Mouse (Mus musculus) stomach, postnatal 0 days (tissue): Measurements from ENCODE around the gene Snx13.

ENCODE experiments used
- CTCF ChIP-seq: IDR thresholded peaks from 2 replicates; pipeline ENCODE4 v1.5.1; 2016; ENCODE audit warnings: antibody characterized with exemption, low read depth, mild to moderate bottlenecking, moderate library complexity
- EP300 ChIP-seq: optimal IDR thresholded peaks from 2 replicates; pipeline ENCODE3; 2016; ENCODE audit warnings: antibody characterized with exemption

DNA sequence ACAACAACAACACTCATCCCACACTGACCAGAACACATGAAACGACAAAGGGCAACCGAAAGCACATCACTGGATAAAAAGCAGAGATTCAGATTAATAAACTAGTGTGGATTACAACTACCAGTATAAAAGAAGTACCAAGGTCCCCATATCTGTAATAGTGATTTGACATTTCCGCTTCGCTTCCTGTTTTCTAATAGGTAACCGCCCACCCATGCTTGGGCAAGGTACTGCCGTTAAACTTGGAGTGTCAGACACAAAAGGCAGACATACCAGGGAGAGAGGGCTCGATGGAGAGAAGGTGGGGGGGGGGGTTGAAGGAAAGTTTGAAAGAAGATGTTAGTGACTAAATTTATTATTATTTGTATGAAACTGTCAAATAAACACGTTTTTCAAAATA is 5.0 kb upstream of the Snx13 start:
- TF ChIP-seq CTCF (no peak), EP300 (no peak)
